Mouse (Mus musculus): ENCODE measurements around the gene Tarsl2.

GRCm38 (mm10) chr7:65635831-65636230 lies 8.9 kb upstream of the Tarsl2 start:
- no peak for TF ChIP-seq POLR2A (IDR thresholded peaks at IDR 0.05; ENCODE audit: insufficient read depth, low read depth, low read length)
- TF ChIP-seq CTCF (IDR thresholded peaks at IDR 0.05; ENCODE audit: insufficient read depth, low read depth, low read length), result no peak
